Mouse (Mus musculus): ENCODE results near the gene Fez1. TPM values are rescaled to one million over a fixed set of nuclear protein-coding genes. Genes with fewer than 3 reads are reported as not detected.

Fez1 gene
- polyA plus RNA-seq, 1 experiment from 2014 or later, result 3.6 TPM

DNA sequence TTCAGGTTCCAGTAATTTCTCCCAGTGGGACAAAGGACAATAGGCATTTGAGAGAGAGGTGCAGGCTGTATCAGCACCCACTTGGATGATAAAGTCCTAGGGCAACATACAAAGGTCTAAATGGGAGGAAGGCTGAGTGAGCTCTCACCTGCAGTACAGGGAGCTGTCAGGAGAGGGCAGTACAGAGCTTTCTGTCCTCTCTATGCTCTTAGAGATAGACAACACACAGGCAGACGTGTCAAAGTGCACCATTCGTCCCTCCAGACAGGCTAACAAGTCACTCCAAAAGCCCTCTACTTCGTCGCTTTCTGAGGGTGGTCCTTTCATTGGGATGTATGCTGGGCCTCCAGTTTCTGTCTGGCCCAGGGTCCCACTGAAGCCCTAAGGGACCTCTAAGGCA lies 68.9 kb downstream of the Fez1 start:
- no peak overlapping the region for H3K4me2 ChIP-seq

GRCm38 (mm10) chr9:36893413-36893990 lies 71.8 kb downstream of the Fez1 start:
- no peak overlapping the region for H3K4me3 ChIP-seq (ENCODE audit: low read depth, low read length)
- H3K27me3 ChIP-seq (ENCODE audit: control insufficient read depth, insufficient read depth, low read length), result no peaks in the 10 kb centered on the region
- no peaks in the 10 kb centered on the region for H3K9me3 ChIP-seq (replicated peaks; ENCODE audit: control insufficient read depth, low read length)
- H3K27ac ChIP-seq (ENCODE audit: low read depth, low read length), result no peak overlapping the region
- no peaks in the 10 kb centered on the region for H3K4me1 ChIP-seq (ENCODE audit: control insufficient read depth, insufficient read depth, low read length)
- no peak overlapping the region for H3K4me2 ChIP-seq
- no peak overlapping the region for H3K9ac ChIP-seq (ENCODE audit: low read depth, low read length)
- ATAC-seq (replicated peaks; ENCODE audit: insufficient number of reproducible peaks, low FRiP score, low TSS enrichment), result no peak
- WGBS (ENCODE audit: insufficient replicate concordance), result 67% methylated on average over 6 of the region's 6 CpGs
- H3K36me3 ChIP-seq (ENCODE audit: control insufficient read depth, insufficient read depth, low read length), result no peaks in the 10 kb centered on the region

More for the DNA sequence above, 68.9 kb downstream of the Fez1 start:
- H3K4me1 ChIP-seq (ENCODE audit: control insufficient read depth, insufficient read depth, low read length), result no peaks in the 10 kb centered on the region
- no peak overlapping the region for H3K9ac ChIP-seq (ENCODE audit: low read depth, low read length)
- no peak for ATAC-seq (replicated peaks; ENCODE audit: insufficient number of reproducible peaks, low FRiP score, low TSS enrichment)
- H3K36me3 ChIP-seq (ENCODE audit: control insufficient read depth, insufficient read depth, low read length), result no peaks in the 10 kb centered on the region
- H3K27ac ChIP-seq (ENCODE audit: low read depth, low read length), result no peak overlapping the region
- 30% methylated on average over 4 of the region's 4 CpGs for WGBS (ENCODE audit: insufficient replicate concordance)
- H3K4me3 ChIP-seq (ENCODE audit: low read depth, low read length), result no peak overlapping the region
- no peaks in the 10 kb centered on the region for H3K27me3 ChIP-seq (ENCODE audit: control insufficient read depth, insufficient read depth, low read length)
- H3K9me3 ChIP-seq (replicated peaks; ENCODE audit: control insufficient read depth, low read length), result no peaks in the 10 kb centered on the region

- Histone ChIP-seq H3K9ac (ENCODE audit: low read depth, low read length) (no peak overlapping the region), H3K4me2 (no peak overlapping the region), H3K4me1 (ENCODE audit: control insufficient read depth, insufficient read depth, low read length) (no peaks in the 10 kb centered on the region), H3K36me3 (ENCODE audit: control insufficient read depth, insufficient read depth, low read length) (no peaks in the 10 kb centered on the region), H3K4me3 (ENCODE audit: low read depth, low read length) (no peak overlapping the region), H3K27ac (ENCODE audit: low read depth, low read length) (no peak overlapping the region), H3K9me3 (replicated peaks; ENCODE audit: control insufficient read depth, low read length) (no peaks in the 10 kb centered on the region), H3K27me3 (ENCODE audit: control insufficient read depth, insufficient read depth, low read length) (no peaks in the 10 kb centered on the region)
- no peak for ATAC-seq (replicated peaks; ENCODE audit: insufficient number of reproducible peaks, low FRiP score, low TSS enrichment)
- 77% methylated on average over 7 of the region's 7 CpGs for WGBS (ENCODE audit: insufficient replicate concordance)
Measured at GRCm38 (mm10) chr9:36894242-36894641, 72.6 kb downstream of the Fez1 start.

DNA sequence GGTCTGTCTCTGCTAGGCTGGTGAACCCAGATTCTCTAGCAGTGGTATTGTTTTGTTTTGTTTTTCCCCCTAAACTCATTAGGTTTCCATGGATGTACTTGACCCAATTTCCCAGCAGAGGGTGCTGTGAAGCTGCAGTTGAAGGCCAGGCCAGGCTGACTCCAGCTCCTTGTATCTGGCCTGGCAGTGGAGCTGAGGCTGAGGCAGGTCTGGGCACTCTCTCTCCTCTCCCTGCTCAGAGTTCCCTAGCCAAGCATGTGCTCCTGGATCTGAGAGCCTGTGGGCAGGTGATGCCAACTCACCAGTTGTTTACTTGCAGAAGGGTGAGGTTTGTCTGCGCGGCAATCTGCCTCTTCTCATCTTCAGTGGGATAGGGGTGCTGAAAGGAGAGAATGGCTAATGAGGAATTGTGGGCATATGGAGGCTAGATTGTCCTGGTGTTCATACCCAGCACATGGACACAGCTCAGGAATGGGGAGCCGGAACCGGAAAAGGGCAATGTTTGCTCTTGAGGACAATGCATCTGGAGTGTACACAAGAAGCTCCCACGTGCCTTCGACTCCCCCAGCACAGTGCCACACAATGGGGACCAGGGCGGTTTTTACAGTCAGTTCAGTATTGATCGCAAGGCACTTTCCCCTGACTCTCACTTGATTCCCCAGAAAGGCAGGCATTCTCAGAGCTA lies 73.5 kb downstream of the Fez1 start:
- H3K36me3 ChIP-seq (ENCODE audit: control insufficient read depth, insufficient read depth, low read length), result no peaks in the 10 kb centered on the region
- no peak overlapping the region for H3K4me3 ChIP-seq (ENCODE audit: low read depth, low read length)
- no peaks in the 10 kb centered on the region for H3K27me3 ChIP-seq (ENCODE audit: control insufficient read depth, insufficient read depth, low read length)
- ATAC-seq (replicated peaks; ENCODE audit: insufficient number of reproducible peaks, low FRiP score, low TSS enrichment), result no peak
- H3K27ac ChIP-seq (ENCODE audit: low read depth, low read length), result no peak overlapping the region
- no peaks in the 10 kb centered on the region for H3K9me3 ChIP-seq (replicated peaks; ENCODE audit: control insufficient read depth, low read length)
- H3K9ac ChIP-seq (ENCODE audit: low read depth, low read length), result no peak overlapping the region
- H3K4me1 ChIP-seq (ENCODE audit: control insufficient read depth, insufficient read depth, low read length), result no peaks in the 10 kb centered on the region
- WGBS (ENCODE audit: insufficient replicate concordance), result 78% methylated on average over 8 of the region's 8 CpGs
- H3K4me2 ChIP-seq, result no peak overlapping the region

- Histone ChIP-seq H3K4me3 (ENCODE audit: low read depth, low read length) (no peak overlapping the region), H3K9me3 (replicated peaks; ENCODE audit: control insufficient read depth, low read length) (no peaks in the 10 kb centered on the region), H3K36me3 (ENCODE audit: control insufficient read depth, insufficient read depth, low read length) (no peaks in the 10 kb centered on the region), H3K4me2 (no peak overlapping the region), H3K9ac (ENCODE audit: low read depth, low read length) (no peak overlapping the region), H3K27me3 (ENCODE audit: control insufficient read depth, insufficient read depth, low read length) (no peaks in the 10 kb centered on the region), H3K4me1 (ENCODE audit: control insufficient read depth, insufficient read depth, low read length) (no peaks in the 10 kb centered on the region), H3K27ac (ENCODE audit: low read depth, low read length) (no peak overlapping the region)
- 84% methylated on average over 3 of the region's 3 CpGs for WGBS (ENCODE audit: insufficient replicate concordance)
- no peak for ATAC-seq (replicated peaks; ENCODE audit: insufficient number of reproducible peaks, low FRiP score, low TSS enrichment)
Measured at GRCm38 (mm10) chr9:36898560-36898959, 76.9 kb downstream of the Fez1 start.

DNA sequence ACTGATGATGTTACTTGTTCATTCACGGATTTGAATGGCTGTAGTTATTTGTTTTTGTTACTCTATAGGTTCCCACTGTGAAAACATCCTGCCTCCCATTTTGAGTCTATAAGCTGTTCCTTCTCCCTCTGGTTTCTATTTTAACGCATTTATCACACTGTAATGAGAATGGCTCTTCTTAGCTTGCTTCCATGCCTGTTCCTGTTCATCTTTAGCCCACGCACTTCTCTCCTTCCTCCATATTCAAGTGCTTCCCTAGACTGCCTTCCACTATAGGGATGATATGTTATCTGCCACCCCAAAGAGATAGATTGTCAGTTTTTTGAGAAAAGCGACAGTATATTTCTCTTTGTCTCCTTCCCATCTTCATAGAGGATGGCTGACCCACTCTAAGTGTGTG lies 78.8 kb downstream of the Fez1 start:
- Histone ChIP-seq H3K4me3 (ENCODE audit: low read depth, low read length) (no peak overlapping the region), H3K4me2 (no peak overlapping the region), H3K36me3 (ENCODE audit: control insufficient read depth, insufficient read depth, low read length) (no peaks in the 10 kb centered on the region), H3K27me3 (ENCODE audit: control insufficient read depth, insufficient read depth, low read length) (no peaks in the 10 kb centered on the region), H3K4me1 (ENCODE audit: control insufficient read depth, insufficient read depth, low read length) (no peaks in the 10 kb centered on the region), H3K9ac (ENCODE audit: low read depth, low read length) (no peak overlapping the region), H3K9me3 (replicated peaks; ENCODE audit: control insufficient read depth, low read length) (no peaks in the 10 kb centered on the region), H3K27ac (ENCODE audit: low read depth, low read length) (no peak overlapping the region)
- 78% methylated on average over 4 of the region's 4 CpGs for WGBS (ENCODE audit: insufficient replicate concordance)
- no peak for ATAC-seq (replicated peaks; ENCODE audit: insufficient number of reproducible peaks, low FRiP score, low TSS enrichment)

DNA sequence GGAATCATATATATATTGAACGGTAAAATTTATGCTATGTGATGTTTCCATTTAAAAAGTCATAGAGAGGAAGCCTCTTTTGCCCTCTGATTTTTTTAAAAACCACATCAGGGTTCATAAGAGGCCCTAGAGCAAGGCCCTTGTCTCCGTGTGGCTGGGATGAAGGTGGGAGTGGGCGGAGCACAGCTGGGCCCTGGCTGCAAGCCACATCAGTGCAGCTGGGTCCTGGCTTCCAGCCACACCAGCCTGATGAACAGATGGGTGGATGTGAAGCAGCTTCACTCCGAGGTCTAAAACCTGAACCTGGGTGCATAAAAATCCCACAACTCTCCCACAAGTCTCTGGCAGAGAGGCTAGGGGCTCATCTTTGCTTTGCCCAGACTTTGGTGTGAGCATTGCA lies 83.8 kb downstream of the Fez1 start:
- H3K4me2 ChIP-seq, result no peak overlapping the region
- H3K9ac ChIP-seq (ENCODE audit: low read depth, low read length), result no peak overlapping the region
- 69% methylated on average over 4 of the region's 4 CpGs for WGBS (ENCODE audit: insufficient replicate concordance)
- H3K9me3 ChIP-seq (replicated peaks; ENCODE audit: control insufficient read depth, low read length), result no peaks in the 10 kb centered on the region
- no peaks in the 10 kb centered on the region for H3K36me3 ChIP-seq (ENCODE audit: control insufficient read depth, insufficient read depth, low read length)
- H3K4me1 ChIP-seq (ENCODE audit: control insufficient read depth, insufficient read depth, low read length), result no peaks in the 10 kb centered on the region
- H3K4me3 ChIP-seq (ENCODE audit: low read depth, low read length), result no peak overlapping the region
- H3K27me3 ChIP-seq (ENCODE audit: control insufficient read depth, insufficient read depth, low read length), result no peaks in the 10 kb centered on the region
- no peak for ATAC-seq (replicated peaks; ENCODE audit: insufficient number of reproducible peaks, low FRiP score, low TSS enrichment)
- no peak overlapping the region for H3K27ac ChIP-seq (ENCODE audit: low read depth, low read length)

DNA sequence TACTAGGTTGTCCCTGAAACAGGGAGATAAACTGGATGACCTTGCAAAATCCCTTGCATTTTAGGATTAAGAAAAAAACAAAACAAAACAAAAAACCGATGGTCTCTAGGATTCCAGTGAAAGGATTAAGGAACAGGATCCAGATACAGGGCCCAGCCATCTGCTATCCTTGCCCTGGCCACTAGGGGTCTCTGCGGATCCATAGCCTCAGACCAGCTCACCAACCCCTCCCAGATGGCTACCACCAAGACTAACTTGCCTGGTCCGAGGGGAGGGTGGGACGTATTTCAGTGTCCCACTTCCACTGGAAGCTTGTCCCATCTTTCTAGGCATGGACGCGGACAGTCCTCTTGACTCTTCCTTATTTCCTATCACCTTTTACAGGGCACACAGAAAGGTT lies 94.7 kb downstream of the Fez1 start:
- Histone ChIP-seq H3K27ac (ENCODE audit: low read depth, low read length) (no peak overlapping the region), H3K4me1 (ENCODE audit: control insufficient read depth, insufficient read depth, low read length) (0 out of 2 replicates have a peak, but pooled peaks cover 4% of the 10 kb centered on the region), H3K9ac (ENCODE audit: low read depth, low read length) (no peak overlapping the region), H3K4me2 (peak overlapping the region; percentile 44), H3K36me3 (ENCODE audit: control insufficient read depth, insufficient read depth, low read length) (no peaks in the 10 kb centered on the region), H3K4me3 (ENCODE audit: low read depth, low read length) (no peak overlapping the region), H3K9me3 (replicated peaks; ENCODE audit: control insufficient read depth, low read length) (no peaks in the 10 kb centered on the region), H3K27me3 (ENCODE audit: control insufficient read depth, insufficient read depth, low read length) (no peaks in the 10 kb centered on the region)
- no peak; the same call in 1 of the 2 replicates for ATAC-seq (replicated peaks; ENCODE audit: insufficient number of reproducible peaks, low FRiP score, low TSS enrichment)
- 5% methylated on average over 6 of the region's 6 CpGs for WGBS (ENCODE audit: insufficient replicate concordance)

- H3K4me2 ChIP-seq, result peak overlapping the region; percentile 44
- H3K4me1 ChIP-seq (ENCODE audit: control insufficient read depth, insufficient read depth, low read length), result 0 out of 2 replicates have a peak, but pooled peaks cover 4% of the 10 kb centered on the region
- H3K4me3 ChIP-seq (ENCODE audit: low read depth, low read length), result no peak overlapping the region
- H3K36me3 ChIP-seq (ENCODE audit: control insufficient read depth, insufficient read depth, low read length), result no peaks in the 10 kb centered on the region
- ATAC-seq (replicated peaks; ENCODE audit: insufficient number of reproducible peaks, low FRiP score, low TSS enrichment), result no peak; the same call in 1 of the 2 replicates
- no peak overlapping the region for H3K27ac ChIP-seq (ENCODE audit: low read depth, low read length)
- H3K9ac ChIP-seq (ENCODE audit: low read depth, low read length), result no peak overlapping the region
- H3K27me3 ChIP-seq (ENCODE audit: control insufficient read depth, insufficient read depth, low read length), result no peaks in the 10 kb centered on the region
- 23% methylated on average over 5 of the region's 5 CpGs for WGBS (ENCODE audit: insufficient replicate concordance)
- no peaks in the 10 kb centered on the region for H3K9me3 ChIP-seq (replicated peaks; ENCODE audit: control insufficient read depth, low read length)
Measured at GRCm38 (mm10) chr9:36916915-36917314, 95.3 kb downstream of the Fez1 start.
